Mouse (Mus musculus) adipocyte (in vitro differentiated cells): Measurements from ENCODE around the gene Pcbp3.
A peak's percentile ranks its signal among the peaks of the same experiment; 100 is the strongest.
"Not testable (repeated sequence)": the region's sequence is repeated elsewhere in the genome, so short reads cannot be mapped to it uniquely, and the experiment has no call there.

Source experiments
- DNase-seq: peaks from one replicate; pipeline ENCODE4 v3.0.0-alpha.2; 2016; ENCODE audit warnings: low spot score

Gene Pcbp3

DNA sequence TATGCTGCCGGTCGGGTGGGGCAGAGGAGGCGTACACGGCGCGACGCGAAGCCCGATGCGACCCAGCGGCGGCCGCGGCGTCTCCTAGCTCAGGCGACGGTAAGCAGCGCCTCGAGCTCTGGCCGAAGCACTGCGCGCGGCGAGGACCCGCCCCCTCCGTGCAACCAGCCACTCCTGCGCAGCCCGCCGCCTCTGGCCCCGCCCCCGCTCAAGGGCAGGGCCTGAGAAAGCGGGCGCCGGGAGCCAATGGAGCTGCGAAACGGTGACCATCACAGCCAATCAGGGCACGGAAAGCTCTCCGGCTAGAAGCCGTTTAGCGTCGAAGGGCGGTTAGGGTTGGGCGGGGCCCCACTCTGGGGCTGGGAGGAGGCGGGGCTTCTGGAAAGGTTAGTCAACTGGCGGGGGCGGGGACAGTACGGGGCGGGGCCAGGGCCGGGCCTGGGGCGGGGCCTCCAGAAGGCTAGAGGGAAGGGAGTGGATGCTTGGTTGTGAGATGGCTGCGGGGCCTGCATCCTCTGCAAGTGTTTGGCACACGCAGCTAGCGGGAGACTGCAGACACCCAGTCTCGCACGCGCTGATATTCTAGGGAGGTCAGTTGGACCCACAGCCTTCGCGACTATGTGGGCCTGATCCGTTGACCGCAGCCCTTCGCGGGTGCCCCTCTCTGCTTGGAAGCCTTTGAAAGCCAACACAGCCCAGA is at the start of gene Pcbp3:
Gene Pcbp3, minus strand, starts transcription at position 98 of the 700 bp plus-strand sequence.
- peak; percentile 93 for DNase-seq

GRCm38 (mm10) chr10:77008698-77009097 is 47.0 kb upstream of the Pcbp3 start:
- DNase-seq = no peak

DNA sequence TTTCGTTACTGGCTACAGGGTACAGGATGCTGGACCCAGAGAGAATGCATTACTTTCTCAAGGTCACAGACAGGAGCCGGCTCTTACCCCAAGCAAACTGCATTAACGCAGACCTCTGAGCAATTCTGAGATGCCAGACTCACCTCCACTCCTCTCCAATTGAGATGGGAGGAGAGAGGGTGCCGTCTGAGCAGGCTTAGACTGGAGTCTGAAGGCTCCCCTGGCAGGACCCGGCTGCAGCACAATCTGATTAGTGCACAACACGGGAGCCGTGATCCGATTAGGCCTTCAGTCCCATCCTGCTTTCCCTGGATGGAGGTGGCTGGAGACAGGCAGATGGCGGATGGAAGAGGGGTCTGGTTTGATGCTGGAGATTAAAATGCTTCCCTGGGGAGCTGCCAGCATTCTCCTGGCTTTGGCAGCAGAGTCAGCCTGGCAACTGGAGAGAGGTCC is 46.4 kb upstream of the Pcbp3 start:
- DNase-seq = no peak

- no peak for DNase-seq
Measured at GRCm38 (mm10) chr10:77007433-77008108, 45.9 kb upstream of the Pcbp3 start.

DNA sequence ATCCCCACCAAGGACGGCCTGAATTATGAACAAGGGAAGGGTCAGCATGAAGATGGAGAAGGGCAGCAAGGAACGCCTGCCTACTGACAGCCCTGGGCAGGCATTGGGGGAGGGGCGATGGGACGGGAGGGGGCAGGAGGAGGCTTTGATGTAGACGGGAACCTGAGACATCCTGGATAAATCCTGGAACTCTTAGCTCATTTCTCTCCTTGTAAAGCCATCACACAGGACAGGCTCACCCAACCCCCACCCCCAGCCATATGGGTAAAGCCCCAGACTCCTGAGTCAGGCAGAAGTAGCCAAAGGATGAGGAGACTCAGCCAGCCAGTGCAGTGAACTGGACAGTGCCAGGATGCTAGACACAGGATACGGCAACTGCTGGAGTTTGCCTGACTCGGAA is 43.2 kb upstream of the Pcbp3 start:
- no peak for DNase-seq

DNA sequence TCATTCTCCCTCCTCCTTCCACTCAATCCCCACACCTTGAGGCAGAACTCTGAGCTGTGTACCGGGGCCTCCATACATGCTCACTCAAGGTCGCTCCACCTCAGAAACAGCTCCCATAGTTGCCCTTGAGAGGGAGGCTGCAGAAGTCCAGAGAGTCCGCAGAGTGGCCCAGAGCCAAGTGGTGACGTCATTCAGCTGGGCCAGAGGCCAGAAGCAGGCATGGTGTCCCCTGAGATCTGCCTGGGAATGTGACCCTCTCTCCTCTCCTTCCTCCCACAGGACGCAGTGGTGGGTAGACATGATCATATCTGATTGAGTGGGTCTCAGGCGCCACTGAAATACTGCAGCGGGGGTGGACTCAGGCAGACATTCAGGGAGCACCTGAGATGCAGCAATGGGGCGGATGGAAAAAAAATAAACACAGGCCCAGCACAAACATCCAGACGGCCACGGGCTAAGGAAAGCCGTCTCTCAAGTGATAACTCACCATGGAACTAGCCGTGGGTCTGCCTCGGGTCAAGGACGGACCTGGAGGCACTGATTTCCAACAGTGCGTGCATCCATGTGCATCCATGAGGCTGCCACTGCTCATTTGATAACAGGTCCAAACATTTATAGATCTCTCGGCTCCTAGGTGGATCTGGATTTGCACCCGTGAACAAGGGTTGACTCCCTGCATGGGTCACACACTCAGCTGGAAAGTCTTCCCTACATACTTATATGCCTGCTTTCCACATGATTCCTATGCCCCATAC is 36.2 kb upstream of the Pcbp3 start:
- peak; percentile 33 for DNase-seq

GRCm38 (mm10) chr10:76992456-76992855 is 30.8 kb upstream of the Pcbp3 start:
- no peak for DNase-seq

DNA sequence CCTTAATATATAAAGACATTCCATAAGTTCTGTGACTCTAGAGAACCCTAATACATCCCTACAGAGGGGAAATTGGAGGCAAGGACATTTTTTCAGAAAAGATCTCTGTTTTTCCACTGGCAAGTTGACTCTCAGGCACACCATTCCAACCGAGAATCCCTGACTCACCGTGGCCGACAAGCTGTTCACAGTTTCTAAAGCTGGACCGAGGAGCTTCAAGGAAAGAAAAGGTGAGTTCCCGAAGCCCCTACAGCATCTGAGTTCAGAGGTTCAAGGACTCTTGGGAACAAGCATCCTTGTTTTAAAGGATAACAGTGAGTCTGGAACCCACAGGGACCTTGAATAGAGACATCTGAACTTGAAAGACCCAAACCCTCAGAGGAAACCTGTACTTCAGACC is 26.9 kb upstream of the Pcbp3 start:
- no peak for DNase-seq

DNA sequence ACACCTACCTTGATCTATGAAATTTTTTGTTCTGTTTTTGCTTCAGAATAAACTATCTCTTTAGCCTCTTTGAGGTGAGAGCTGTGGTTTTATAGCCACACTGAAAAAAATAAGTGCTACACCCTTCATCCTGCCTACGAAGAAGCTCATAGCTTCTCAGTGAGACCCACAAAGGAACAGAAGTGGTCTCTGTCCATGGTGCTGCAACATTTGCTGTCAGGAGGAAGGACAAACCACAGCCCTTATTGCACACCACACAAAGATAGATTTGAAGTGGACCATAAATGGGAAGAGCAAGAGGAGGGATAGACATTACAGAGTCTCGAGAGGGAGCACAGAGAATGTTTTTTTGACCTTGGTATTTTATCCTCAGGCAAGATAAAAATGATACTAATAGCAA is 16.4 kb upstream of the Pcbp3 start:
- DNase-seq = peak; percentile 33

- no peak for DNase-seq
Measured at GRCm38 (mm10) chr10:76976699-76977098, 15.0 kb upstream of the Pcbp3 start.

- no peak for DNase-seq
Measured at GRCm38 (mm10) chr10:76973797-76974436, 12.2 kb upstream of the Pcbp3 start.

DNA sequence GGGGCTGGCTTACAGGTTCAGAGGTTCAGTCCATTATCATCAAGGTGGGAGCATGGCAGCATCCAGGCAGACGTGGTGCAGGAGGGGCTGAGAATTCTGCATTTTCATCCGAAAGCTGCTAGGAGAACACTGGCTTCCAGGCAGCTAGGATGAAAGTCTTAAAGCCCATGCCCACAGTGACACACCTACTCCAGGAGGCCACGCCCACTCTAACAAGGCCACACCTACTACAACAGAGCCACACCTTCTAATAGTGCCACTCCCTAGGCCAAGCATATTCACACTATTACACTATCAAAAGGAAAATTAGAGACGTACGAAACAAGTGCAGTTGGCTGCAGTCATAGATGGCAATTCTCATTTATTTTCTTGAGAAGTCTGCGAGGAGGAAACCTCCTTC is 10.6 kb upstream of the Pcbp3 start:
- not testable (repeated sequence) for DNase-seq

DNA sequence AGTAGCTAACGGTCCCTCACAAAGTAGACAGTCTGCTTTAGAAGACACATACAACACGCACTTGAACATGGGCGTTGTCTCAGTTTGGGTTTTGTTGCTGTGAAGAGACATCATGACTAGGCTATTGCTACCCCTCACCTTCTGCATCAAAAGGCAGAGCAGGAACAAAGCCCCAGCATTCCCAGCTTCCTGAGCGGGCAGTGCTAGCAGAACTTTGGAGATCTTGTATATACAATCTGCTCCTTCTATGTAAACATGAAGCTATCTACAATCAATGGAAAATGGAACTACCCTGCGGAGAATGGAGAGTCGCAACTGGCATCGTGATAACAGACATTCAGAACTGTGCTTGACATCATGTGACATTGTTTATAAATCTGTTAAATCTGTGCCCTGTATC is 9.3 kb upstream of the Pcbp3 start:
- DNase-seq = no peak

DNA sequence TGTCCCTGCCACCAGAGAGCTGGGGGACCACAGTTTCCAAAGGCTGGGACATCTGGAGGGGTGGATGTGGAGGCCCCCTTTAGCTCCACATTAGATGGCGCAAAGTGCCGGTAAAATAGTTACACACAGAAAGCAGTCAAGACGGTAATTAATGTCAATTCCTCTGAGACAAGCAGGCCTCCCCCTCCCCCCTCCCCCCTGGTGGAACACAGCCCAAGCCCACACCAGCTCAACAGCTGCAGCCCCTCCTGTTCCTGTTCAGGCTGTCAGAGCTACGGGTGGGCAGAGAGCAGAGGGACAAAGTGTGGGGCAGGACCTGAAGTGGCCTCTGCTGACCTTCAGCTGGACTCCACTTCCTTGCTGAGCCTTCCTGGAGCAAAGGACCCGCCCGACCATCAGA is 2.7 kb upstream of the Pcbp3 start:
- no peak for DNase-seq

GRCm38 (mm10) chr10:76963997-76964396 is 2.3 kb upstream of the Pcbp3 start:
- DNase-seq = no peak

GRCm38 (mm10) chr10:76961156-76961555 is 531 bp downstream of the Pcbp3 start:
- no peak for DNase-seq

GRCm38 (mm10) chr10:76958201-76958600 is 3.5 kb downstream of the Pcbp3 start:
- DNase-seq = peak; percentile 67

- no peak for DNase-seq
Measured at GRCm38 (mm10) chr10:76956200-76956599, 5.5 kb downstream of the Pcbp3 start.

DNA sequence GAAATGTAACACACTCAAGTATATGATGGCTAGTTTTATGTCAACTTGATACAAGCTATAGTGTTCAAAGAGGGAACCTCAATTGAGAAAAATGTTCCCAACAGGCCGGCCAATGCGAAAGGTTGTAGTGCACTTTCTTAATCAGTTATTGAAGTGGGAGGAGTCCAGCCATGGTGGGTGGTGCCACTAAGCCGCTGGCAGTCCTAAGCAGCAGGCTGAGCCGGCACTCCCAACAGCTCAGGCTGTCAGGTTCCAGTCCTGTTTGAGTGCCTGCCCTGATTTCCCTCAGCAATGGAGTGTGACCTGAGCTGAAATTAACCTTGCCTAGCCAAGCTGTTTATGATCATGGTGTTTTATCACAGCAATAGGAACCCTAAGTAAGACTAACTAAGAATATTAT is 20.6 kb downstream of the Pcbp3 start:
- DNase-seq = no peak

DNA sequence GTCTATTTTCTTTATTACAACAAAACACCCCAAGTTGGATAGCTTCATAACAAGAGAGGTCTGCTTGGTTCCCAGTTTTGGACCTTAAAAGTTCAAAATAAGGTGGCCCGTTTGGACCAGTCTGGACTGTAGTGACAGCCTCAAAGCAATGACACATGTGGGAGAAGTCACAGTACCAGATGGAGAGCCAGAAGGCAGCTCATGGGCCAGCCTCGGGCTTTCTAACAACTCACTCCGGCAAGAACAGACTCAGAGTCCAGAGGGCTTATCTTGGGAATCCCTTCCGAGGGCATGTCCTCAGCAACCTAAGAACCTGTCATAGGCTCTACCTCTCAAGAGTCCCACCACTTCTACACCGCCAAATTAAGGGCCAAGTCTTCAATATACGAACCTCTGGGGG is 24.9 kb downstream of the Pcbp3 start:
- no peak for DNase-seq

- DNase-seq = no peak
Measured at GRCm38 (mm10) chr10:76934805-76935204, 26.9 kb downstream of the Pcbp3 start.

- no peak for DNase-seq
Measured at GRCm38 (mm10) chr10:76931794-76932193, 29.9 kb downstream of the Pcbp3 start.
